Mouse (Mus musculus) liver, postnatal 0 days (tissue): Measurements from ENCODE around the gene Epha5.

Source experiments
- CTCF ChIP-seq: sonication (generic); IDR thresholded peaks from 2 replicates; pipeline ENCODE4 v1.5.1; 2016; ENCODE audit warnings: antibody characterized with exemption, low read depth
- EP300 ChIP-seq: IDR thresholded peaks from 2 replicates; pipeline ENCODE4 v1.6.1; 2016; ENCODE audit warnings: antibody characterized with exemption, low read depth, mild to moderate bottlenecking

DNA sequence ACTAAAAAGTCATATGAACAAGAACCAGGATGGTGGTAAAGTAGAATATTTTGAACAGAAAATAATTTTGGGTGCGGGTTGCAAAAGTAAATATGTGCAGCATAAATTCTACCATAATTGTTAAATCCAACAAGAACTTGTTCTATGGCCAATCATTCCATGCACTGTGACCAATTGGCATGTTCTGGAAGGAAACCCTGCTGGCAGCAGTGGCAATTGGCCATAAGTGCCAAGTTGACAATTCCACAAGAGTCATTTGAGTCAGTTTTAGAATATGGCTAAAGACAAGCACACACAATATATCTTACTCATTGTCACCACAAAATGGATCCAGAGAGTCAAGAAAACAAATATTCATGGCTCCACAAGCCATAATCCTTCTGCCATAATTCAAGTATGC lies 140.2 kb downstream of the Epha5 start:
- TF ChIP-seq CTCF (no peak), EP300 (no peak)
